In the genomic region with DNA sequence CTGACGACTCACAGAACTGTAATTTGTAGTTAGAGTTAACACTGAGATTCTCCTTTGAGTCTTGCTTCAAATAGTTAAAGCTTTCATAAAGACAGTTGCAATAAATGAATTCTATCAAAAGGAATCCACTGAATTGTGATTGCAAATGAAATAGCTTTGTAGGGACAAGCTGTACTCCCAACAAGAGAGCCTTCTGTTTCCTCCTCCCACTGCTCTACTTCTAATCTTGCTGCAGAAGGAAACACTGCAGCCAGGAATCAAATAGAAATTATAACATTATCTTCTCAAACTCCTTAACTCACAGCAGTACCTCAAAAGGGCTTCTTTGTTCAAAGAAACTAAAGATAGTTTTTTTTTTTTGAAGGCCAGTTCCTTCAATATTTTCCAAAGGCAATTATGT, we compare ENCODE assay signal across 11 mouse cellular contexts.
"Had no signal": no experiment of that assay in that cellular context is flagged by ENCODE, and none has a peak within 500 bp of the region (broad histone marks: within the 10 kb centered on the region; RNA-seq: fewer than 3 reads in every experiment).

No protein-coding gene starts in this region.

- ATAC-seq: liver, postnatal 0 days; lung, postnatal 0 days; midbrain, embryonic 13.5 days; midbrain, embryonic 15.5 days had no signal

- DNase-seq: liver, postnatal 0 days; lung, adult 2 months; lung, postnatal 14 days; lung, postnatal 36 days; right cerebral cortex, postnatal 14 days; thymus, adult 18-20 months; thymus, postnatal 14 days; thymus, postnatal 36 days had no signal
